Mouse (Mus musculus) kidney, postnatal 25 days (tissue): ENCODE measurements at regions not wholly inside any gene's neighbourhood (a gene's known extent, or its start where the extent isn't known, plus 50 kb on each side); places are given as distances from the start of the nearest gene placed in this dataset.

ENCODE experiments used
- DNase-seq, 2 experiments: peaks; one replicate each; pipeline ENCODE4 v3.0.0; 2021; ENCODE audit warnings: mixed read lengths in 2 of 2

DNA sequence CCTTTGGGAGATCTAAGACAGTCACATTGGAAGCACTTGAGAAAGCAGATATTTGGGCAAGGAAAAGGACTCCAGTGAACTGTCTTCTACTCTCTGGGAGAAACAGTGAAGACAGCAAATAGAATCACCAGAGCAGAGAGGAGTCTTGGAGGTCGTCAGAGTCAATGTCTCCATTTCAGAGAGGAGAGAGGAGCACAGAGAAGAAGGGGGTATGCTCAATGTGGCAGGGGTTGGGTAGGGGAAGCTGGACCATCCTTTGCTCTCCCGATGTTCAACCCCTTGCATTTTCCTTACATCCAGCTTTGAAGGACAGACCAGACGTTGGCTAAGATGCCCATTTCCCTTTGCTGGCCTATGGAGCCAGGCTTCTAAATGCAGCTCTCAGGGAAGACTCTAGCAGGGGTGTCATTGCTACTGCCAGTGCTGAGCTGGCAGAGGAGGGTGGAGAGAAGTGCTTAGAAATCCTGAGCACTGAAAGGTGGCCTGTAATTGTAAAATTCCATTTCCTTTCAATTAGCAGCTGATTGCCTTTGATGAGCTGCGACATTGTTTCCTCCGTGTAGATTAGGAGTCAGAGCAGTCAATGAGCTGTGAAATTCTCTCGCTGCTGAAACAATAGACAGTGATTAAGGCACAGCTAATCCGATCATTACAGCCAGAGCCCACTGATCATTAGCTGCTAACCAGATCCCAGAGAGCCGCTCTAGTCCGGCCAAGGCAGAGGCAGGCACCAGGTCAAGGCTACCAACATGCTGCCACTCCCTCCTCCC is 449.7 kb downstream of the Insc start:
- no peak for DNase-seq

DNA sequence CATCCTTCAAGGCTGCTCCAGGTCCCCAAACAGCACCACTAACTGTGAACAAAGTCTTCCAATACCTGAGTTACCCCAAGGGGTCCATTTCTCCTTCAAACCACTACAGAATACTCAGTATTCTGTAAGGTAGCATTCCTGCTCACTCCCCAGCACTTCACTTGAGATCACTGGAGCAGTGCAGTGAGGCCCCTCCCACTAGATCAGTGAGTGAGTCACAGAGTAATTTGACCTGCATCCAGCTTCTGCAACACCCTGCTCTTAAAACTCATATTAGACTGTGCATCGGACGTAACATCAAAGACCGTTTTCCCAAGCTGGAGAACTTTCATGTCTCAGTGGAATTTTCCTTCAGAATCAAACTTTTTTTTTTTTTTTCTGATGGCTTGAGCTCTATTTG is 461.4 kb downstream of the Insc start:
- peak; percentile 52 to 53 for DNase-seq

DNA sequence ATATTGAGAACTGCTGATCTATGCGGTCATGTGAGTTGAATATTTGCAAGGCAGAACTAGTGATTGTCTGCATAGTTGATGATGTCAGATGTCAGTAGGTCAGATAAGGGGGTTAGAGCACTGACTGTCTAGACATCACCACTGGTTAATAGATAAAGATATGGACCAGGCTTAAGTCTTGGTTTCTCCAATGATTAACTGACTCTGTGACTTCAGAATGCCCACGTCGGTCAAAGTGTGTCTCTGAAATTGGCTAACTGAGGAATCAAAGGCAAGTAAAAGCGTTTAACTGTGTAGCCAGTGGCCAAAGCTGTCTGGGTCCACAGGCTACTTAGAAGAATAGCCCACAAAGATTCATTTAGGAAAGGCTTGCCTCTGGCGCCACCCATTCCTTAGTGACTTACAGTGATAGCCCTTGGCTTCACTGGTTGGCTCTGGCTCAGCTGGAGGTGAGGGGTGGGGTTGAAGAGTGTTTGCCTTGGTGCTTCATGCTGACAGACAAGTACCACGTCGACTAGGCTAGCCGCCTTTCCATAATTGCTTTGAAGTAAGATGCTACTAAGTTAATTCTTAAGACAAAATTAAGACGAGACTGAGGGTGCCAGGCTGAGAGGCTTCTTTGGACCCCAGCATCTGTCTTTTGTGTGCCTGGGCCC is 463.1 kb downstream of the Insc start:
- peak; percentile 7 to 35 for DNase-seq

DNA sequence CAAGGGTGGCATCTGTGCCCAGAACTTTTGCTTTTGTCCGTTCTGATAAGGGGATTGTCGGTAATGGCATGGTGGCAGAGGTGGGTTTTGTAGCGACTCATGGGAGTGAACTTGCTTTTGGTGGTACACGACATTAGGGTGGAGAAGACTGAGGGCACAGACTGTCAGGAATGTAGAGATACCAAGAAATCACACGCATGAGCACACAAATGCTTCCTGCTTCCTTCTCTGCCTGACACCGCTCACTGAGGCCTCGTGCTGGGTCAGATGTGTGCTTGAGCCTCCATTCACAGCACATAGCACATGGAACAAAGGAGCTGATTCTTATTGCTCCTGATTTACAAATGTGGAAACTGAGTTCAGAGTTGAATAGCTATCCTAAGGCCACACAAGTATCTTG is 465.3 kb downstream of the Insc start:
- DNase-seq, result no peak

DNA sequence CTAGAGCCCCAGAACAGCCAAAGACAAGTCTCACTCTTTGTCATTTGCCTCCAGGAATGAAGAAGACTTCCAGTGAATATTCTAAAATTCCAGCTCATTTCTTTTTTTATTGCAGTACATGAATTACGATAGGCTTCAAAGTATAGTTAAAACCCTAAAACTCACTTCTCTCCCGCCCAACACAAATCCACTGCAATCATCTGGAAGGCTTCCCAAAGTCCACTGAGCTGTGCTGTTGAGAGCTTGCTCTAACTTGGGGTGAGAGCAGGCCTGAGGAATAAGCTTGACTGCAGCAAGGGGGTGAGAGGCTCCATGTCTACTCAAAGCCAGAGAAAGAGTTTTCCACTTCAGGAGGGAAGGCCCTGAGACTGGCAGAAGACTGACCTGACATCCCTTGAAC is 466.5 kb downstream of the Insc start:
- no peak for DNase-seq

DNA sequence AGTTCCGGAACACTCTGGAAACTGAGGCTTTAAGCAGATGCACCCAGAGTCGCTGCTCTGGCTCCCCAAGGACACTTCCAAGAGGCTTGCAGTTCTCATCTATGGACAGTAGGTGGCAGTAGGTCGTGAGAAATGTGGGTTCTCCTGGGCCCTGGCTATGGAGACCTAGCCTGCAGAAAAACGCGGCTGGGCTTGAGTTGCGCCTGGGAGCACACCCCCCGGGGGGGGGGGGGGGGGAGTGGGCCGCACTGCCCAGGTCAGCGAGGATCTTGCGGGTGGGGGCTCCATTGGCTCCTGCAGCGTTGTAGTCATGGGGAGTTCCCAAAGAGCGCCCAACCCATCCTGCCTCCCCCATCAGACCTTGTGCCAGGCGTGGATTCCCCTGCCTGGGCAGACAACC is 473.3 kb downstream of the Insc start:
- DNase-seq, result peak; percentile 90 to 91

DNA sequence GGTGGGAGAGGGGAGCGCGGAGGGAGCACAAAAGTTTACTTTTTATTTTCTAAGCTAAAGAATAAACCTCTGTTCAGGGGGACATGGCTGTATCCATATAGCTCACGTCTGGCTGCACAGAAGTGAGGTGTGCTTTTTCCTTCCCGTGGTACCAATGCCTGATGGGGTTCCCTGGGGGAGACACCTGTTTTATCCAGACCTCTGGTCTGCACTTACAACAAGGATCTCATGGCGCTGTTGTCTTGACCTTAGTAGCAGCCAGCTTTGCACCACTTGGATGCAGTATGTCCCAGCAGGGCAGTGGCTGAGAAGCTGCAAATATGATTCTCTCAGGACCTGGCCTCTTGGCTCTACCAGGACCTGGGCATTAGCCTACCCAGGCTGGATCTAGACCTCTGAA is 473.8 kb downstream of the Insc start:
- peak in 1 of 2 experiments; percentile 9 for DNase-seq

DNA sequence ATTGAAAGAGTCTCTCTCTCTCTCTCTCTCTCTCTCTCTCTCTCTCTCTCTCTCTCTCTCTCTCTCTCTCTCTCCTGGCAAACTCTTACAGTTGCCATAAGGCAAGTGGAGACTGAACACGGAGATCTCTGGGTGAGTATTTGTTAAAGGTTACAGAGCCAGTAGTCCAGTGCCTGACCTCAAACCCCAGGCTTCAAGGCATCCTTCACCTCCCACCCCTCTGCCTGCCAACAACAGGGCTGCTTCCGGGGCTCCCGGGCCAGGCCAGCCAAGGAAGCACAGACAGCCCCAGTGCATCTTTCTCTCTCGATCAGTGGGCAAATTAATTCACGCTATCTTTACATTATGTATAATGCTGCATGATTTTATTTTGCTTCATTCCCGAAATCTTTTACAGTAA is 474.2 kb downstream of the Insc start:
- no peak for DNase-seq

DNA sequence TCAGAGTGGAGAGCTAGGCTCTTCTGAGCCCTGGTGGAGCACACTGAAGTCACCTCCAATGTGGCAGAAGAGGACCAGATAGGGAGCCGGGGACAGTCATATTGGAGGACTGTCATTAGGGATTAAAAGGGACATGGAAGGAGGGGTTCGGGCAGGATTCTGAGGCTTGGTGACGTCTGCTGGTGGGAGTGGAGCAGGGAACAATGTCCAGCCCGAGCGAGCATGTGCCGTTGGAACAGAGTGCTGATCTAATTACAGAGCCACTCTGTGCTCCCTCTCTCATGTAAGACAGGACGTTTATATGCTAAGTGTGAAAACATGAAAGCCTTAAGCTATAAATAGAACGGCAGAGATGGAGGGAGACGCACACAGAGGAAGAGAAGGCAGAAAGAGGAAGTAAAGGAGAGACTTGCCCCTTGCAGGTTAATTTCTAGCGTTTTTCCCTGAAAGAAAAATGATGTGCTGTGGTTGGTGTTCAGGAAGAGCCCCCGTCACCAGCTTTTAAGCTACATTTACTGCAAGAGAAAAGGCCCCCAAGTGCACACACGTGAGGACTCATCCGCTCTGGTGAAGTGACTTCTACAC is 475.2 kb downstream of the Insc start:
- peak in 1 of 2 experiments; percentile 16 for DNase-seq

DNA sequence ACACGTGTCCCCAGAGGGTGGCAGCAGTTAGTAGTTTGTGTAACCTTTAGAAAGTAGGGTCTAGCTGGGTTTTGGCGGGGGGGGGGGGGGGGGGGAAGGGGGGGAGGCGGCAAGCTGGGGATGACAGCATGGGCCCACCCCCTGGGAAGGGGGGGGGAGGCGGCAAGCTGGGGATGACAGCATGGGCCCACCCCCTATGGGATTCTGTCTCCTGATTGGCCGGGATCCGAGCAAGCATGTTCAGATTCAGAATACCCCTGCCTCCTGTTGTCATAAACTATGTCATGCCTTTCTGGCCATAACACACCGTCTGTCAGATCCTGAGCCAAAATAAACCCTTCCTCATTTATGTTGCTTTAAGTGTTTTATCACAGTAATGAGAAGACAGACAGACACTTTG is 479.1 kb downstream of the Insc start:
- no peak for DNase-seq

DNA sequence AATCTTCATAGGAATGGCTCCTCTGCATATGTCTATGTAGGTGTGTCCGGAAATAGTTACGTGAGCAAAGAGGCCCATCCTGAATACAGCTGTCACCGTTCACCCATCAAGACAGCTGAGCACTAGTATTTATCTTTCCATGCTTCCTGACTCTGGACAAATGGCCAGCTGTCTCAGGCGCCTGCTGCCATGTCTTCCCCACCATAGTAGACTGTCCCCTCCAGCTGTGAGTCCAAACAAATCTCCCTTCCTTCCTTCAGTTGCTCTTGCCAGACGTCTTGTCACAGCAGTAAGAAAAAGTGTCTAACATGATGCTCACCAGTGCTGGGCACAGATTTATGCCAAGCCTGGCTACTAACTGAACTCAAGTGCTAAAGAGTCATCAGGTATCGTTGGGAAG is 487.0 kb downstream of the Insc start:
- no peak for DNase-seq

DNA sequence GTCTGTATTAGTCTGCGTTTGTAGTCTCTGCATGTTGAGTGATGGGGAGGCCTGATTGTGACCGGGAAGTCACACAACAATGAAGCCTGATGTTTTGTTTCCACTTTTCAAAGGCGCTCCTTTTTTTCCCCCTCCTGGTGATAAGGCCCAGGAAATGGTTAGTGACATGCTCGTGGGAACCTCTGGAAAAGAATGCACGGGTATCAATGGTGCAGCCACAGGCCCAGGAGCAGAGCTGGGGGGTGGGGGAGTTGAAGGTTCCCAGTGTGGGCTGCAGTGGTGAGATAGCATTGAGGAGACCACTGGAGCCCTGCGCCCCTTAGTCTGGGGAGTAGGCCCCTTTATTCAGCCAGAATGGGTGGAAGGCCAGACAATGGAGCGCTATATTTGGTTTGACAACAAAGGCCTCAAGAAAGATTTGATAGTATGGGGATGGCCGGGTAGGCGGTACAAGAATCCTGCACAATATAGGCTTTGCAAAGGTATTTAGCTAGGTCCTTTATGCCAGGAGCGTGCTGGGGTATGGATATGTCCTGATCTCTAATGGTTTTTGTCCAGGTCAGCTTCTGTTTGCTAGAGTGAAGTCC is 490.4 kb downstream of the Insc start:
- no peak for DNase-seq

DNA sequence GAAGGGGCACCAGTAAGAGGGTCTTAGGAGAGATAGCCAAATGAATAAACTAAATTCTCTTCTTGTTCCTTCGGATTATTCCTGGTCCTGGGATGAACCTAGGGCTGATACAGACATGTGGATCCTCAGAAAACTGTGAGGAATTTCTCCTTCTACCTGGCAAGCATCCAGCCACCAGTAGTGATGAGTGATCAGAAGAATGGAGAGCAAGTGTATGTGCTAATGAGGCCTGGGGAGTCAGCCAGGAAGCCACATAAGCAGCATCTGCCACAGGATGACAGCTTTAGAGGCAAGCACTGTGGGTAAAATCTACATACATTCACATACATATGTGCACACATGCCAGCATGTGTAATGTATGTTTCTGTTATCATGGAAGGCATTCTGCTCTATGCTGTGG is 493.6 kb downstream of the Insc start:
- DNase-seq, result no peak

DNA sequence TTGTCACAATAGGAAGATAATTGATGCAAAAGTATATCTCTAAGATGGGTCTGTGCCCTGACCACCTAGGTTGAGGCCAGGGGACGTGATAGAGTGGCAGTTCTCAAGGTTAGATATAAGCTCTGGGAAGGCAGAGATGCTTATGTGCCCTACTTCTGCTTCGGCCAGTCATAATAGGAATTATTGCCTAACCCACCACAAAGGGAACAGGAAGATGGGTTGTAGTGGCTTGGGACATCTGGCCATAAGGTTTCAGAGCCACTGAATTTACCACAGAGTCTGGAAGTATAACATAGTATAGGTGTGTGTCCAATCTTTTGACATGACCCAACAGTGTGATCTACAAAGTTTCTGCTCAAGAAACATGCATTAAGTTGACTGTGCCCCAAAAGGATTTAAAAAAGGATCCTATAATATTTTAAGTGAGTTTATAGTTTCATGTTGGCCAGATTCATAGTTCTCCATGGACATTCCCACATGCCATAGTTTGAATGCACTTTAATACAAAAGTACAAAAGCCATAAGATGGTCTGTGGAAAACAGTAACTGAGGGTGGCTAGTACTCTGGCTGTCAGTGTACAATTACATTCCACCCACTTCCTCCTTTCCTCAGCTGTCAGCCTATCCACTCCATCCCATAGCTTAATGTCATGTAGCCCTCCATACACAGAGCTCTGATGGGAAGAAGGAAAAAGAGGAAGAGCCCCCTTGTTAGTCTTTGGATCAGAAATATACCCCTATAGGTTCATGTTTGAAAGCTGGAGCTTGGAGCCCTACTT is 508.3 kb downstream of the Insc start:
- DNase-seq, result no peak

DNA sequence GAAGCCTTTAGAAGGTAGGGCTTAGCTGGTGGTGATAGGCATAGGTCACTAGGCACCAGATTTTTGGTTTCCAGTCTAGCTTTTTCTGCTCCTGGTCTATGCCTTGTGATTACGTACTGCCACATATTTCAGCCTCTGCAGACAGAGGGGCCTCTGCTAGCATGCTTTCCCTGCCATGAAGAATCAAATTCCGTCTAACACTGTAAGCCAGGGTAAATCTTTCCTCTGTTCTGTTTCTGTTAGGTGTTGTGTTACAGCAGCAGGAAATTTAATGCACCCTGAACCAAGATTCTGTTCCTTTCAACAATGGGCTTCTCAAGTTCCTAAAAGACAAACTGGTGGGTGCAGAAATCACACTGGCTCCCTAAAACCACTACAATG is 508.9 kb downstream of the Insc start:
- DNase-seq, result no peak

DNA sequence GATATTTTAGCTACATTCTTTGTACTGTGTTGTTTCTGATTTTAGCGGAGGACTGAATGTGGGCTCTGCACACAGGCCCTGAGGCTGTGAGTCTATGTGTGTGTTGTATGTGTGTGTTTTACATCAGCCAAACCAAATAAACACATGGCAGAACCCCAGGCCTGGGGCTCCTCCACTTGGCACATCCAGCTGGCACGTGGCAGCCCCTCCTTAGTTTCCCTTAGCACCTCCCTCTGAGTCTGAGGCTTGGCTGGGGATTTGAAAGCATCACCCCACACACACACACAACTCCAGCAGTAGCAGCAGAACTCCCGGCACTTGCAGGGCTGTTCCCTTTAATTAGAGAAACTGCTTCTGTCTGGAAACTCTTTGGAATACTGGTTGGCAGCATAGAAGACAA is 515.1 kb downstream of the Insc start:
- DNase-seq, result no peak

DNA sequence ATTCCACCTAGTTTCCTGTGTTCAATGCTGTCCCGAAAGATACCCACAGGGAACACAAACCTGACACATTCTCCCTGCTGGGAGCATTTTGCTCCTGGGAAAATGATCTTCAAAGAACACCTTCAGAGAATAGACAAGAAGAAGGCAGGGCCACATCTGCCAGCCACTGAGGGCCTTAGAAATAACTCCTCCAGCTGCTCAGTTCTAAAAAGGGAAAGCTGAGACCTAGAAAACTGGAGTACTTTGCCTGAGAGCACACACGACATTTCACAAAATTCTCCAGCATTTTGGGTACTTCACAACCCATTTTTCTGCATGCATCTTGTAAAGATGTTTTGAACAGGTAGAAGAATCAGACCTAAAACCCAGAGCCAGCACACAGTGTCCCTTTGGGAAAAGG is 519.6 kb downstream of the Insc start:
- no peak for DNase-seq

DNA sequence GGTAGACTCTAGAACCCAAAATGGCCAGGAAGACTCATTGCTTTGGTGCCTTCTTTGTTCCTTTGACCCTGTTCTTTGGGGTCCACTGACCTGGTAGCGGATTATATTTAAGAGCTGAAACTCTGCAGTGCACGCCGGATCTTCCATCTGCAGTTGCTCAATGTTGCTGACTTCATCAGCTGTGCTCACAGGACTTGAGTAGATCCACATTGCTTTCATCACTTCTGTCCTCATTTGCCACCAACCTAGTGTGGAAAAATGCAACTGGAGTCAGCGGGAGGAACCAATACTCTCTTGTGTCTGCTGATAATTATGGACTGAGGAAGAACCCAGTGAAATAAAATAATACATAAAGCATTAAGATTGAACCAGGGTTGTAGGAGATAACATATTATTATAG is 522.6 kb downstream of the Insc start:
- no peak for DNase-seq

DNA sequence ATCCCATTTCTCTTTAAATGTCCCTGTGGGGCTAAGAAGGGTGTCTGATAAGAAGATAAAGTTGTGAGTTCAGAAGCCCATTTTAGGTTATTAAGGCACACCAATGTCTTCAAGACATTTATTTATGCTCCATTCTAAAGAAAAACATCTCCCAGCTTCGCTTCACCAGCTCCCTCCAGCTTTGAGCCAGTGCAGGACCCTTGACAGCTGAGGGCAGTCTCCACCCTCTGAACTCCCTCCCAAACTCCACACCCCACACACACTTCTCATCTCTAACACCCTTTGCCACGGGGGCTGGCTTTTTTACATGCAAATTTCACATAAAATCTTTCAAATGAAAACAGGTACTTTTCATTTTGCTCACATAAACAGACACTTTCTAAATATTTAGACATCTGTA is 527.3 kb downstream of the Insc start:
- no peak for DNase-seq

DNA sequence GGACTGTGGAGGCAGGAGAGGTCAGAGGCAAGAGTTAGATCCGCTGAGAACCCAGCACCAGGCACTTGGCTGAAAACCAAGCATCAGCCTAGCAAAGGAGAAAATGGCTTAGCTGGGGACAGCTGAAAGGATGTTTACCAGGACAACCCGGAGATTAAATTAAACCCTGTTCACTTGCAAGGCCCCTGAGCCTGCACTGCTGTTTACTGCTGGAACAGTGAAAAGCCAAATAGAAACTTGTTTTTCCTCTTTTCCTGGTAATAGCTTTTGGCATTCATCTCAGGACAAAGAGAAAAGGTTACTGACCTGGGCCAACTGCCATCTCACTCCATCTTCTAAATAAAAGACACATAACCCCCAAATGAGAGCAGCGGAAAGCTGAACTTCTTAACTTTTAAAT is 531.3 kb downstream of the Insc start:
- peak; percentile 49 to 50 for DNase-seq

DNA sequence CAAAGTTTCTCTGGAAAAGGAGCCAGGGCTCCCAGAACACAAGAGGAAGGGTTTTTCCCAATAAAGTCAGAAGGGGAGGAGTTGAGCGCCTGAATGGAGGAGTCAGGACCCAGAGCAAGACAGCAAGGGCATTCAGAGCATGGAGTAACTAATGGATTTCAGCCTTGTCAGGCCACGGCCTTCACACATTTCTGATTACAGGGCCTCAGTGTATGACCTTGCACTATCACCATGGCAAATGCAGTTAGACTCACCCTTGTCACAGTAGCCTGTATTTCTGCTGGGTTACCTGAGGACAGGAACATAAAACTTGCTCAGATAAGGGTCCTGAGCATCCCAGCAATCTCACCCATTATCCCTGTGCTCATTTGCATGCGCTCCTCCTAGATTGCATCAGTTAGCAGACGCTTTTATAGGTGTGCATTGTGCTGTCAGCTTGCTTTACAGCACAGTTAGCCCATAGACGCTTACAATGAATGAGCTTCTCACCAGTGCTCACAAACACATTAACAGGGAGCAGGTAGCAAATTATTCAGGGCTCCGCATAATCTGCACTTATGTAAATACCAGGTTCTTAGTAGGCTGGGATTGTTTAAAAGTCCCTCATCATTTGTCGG is 547.4 kb downstream of the Insc start:
- DNase-seq, result no peak

DNA sequence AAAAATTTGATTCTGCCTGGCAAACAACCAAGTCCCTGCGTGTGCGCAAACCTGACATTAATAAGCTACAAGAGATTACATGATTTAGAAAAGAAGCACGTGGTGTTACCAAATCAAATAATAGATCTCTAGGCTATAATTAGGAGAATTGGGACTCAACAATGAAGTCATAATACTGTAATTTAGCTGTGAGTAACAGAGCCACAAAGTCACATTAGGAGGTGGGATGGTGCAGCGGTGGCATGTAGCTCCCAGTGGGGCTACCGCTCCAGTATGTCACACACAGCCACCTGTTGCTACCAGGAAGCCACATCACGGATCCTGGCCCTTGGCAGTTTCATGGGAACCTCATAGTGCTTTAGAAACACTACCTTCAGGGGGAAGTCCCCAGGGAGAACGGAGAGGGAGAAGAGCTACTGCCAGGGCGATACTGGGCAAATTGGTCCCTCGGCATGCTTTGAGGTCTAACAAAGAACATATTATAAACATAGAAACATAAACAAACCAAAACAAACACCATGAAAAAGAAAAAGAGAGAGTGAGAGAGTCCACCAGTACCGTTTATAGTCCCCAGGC is 551.2 kb downstream of the Insc start:
- no peak for DNase-seq
